Mouse (Mus musculus): ENCODE measurements around the gene Thsd4. TPM values are rescaled to one million over a fixed set of nuclear protein-coding genes. Genes with fewer than 3 reads are reported as not detected.

Gene Thsd4
- total RNA-seq, 2 experiments from 2014 or later = not detected

DNA sequence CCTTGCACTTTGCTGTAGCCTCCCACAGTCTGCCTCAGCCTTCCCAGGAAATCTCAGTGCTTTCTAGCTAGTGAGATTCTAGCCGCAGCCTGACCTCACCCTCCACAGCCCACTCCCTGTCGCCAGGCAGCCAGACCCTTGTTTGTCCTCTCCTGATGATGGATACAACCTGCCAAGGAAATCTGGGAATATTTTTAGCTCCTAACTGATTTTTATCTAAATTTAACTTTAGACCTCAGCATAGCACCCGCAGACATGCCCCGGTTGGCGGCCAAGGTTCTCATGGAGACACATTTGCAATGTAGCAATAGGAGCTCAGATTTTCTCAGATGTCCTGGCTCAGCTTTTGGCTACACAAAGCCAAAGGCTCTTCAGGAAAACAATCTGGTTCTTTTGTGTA is 205.3 kb downstream of the Thsd4 start:
- no peak for ATAC-seq (replicated peaks; ENCODE audit: low FRiP score, poor library complexity, severe bottlenecking)

DNA sequence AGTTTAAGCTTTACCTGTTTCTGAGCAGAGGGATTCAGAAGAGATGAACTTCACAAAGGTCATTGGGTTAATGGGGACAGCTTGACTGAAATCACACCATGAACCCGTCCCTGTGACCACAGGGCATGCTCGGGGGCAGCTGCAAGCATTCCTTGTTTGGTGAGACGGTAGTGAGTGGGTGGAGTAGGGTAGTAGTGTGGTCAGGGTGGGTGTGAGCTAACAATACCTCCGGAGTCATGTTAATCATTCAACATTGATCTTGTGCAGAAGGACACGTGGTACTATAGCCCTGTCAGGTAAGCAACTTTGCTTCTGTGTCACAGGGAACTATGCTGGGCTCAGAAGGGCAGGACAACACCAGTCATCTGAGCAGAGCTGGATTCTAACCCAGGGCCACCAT is 206.3 kb downstream of the Thsd4 start:
- no peak for ATAC-seq (replicated peaks; ENCODE audit: low FRiP score, poor library complexity, severe bottlenecking)

DNA sequence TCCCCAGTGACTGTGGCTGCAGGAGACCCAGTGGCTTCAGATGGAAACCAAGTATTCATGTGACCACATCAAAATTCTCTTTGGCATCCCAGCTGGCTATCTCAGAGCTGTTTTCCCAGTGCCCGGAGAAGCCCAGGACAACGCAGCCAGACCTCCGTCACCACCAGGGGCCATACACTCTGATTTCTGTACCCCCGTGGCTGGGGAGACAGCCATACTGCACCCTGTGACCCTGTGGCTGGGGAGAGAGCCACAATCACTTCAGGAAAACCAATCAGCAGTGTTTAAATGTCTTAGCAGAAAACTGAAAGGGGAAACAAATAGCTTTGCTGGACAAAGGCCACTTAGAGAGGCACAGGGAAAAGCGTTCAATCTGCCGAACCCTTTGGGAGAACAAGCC is 208.2 kb downstream of the Thsd4 start:
- no peak for ATAC-seq (replicated peaks; ENCODE audit: low FRiP score, poor library complexity, severe bottlenecking)

DNA sequence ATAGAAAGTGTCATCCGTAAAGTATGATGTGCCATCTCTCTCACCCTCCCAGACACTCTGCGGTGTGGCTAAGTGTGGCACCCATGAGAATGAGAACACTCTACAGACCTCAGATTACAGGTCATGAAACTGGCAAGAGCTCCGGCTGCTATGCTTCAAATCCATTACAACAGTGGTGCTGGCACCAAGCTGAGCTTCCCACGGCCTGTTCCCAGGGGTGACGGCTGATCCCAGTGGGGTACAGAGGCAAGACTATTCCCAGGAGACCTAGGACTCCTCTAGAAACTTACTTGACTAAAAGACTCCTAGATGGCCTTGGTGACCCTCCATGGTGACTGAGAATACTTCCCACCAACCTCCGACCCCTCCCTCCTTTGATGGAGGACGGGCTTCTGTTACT is 209.2 kb downstream of the Thsd4 start:
- no peak for ATAC-seq (replicated peaks; ENCODE audit: low FRiP score, poor library complexity, severe bottlenecking)

DNA sequence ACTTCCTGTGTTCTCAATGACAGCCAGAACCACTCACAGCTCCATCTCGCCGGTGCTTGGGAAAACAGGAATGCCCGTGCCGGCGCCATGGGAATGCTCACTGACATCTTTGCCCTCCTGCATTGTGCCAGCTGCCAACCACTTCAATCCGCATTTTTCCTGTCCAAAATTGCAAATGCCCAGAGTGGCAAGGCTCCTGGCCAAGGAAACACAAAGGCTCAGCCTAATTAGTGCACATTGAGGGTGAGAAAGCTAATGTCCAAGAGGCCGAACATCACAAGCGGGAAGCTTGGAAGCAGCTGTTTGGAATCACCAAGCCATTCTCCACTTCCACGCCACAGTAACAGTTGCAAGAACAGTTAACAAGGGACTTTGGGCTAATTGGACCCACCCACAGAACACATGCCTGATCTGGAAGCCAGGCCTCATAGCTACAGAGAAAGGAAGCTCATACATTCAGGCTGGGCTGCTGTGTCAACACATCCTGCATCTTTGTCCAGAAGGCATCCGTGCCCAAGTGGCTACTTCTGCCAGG is 210.2 kb downstream of the Thsd4 start:
- ATAC-seq (replicated peaks; ENCODE audit: low FRiP score, poor library complexity, severe bottlenecking) = no peak

DNA sequence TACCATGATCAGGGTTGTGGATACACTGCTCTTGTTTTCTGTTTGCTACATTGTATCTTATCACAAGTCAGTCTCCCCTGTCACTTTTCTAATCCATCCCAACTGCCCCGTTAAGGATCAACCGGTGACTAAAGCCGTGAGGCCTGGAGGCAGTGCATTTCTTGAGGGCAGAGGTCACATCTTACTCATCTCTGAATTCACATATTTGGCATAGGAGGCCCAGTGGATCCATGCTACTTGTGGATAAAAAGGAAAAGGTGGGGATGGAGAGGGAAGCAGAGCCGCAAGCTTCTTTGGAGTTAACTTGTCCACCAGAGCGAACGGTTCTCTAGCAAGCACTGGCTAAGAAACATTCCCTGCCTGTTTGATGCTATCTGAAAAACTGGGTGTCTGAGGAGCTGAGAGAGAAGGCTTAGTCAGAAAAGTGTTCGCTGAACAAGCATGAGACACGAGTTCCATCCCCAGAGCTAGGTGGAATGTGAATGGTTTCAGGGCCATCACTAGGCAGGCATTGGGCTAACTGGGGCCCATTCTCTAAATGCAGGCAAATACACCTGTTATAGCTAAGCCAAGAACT is 211.0 kb downstream of the Thsd4 start:
- no peak for ATAC-seq (replicated peaks; ENCODE audit: low FRiP score, poor library complexity, severe bottlenecking)

DNA sequence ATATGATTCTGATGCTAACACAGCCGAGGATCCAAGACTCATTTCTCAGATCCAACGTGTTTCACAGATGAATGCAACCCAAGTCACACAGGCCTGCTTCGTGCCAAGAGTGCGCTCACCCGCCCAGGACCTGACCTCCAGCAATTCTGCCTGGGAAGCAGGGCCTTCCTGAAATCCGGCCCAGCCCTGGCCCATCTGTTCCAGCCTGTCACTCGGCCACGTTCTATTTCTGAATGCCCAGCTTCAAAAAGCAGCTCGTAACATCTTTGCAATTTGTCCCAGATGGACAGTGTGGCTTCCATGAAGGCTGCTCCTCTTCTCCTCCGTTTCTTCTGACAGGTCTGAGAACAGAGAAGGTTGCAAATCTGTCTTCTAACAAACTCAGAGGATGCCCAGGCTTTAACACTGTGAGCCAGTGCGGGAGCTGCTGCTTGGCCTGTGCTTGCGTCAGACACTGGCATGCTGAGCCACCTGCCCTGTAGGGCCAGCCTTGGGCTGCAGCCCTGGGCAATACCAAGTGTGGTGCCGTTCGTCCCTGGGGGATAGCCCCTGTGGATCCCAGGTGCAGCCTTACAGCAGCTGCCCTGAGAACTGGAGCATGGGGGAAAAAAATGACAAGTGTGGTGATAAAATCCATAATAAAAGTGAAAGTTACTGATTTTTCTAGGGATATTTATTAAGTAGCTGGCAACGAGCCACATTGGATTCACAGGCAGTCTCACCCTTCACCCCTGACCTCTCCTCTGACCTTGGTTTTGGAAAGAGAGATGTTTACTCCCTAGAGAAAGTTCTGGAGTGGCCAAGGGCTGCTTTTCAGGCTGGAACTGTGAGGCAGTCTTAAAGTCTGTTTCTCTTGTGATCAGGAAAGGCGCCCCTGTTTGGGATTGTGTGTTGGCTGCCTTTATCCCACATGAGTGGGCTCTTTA is 211.8 kb downstream of the Thsd4 start:
- no peak for ATAC-seq (replicated peaks; ENCODE audit: low FRiP score, poor library complexity, severe bottlenecking)

DNA sequence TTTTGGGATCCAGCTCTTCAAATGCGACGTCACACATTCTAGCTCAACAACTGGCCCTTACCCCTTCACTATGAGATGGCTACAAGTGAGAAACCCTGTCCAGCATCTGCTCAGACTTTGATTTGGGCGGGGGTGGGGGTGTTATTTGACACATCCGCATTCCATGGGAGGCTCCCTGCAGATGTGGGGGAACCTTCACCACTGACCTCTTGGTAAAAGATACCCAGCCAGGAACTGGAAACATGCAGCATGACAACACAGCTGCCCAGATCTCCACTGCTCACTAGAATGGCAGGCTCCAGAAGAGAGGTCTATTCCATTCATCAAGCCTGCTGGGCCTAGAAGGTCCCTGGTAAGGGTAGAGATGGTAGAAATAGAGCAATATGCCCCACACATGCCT is 213.7 kb downstream of the Thsd4 start:
- no peak for ATAC-seq (replicated peaks; ENCODE audit: low FRiP score, poor library complexity, severe bottlenecking)

DNA sequence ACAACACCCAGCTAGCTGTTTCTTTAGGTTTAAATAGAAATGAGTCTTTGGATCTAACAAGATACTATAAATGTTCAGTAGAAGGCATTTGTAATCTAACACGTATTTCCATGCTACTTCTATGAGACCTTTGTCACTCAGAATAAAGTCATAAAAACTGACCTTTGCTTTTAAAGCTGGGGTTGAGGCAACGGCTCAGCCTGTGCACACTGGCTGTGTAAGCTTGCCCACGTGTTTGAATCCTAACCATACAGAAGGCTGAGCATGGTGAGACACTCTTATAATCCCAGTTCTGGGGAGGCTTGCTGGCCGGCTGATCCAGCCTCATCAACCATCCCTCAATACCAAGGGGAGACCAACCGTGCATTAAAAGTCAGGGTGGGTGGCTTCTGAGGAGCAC is 214.4 kb downstream of the Thsd4 start:
- no peak for ATAC-seq (replicated peaks; ENCODE audit: low FRiP score, poor library complexity, severe bottlenecking)

DNA sequence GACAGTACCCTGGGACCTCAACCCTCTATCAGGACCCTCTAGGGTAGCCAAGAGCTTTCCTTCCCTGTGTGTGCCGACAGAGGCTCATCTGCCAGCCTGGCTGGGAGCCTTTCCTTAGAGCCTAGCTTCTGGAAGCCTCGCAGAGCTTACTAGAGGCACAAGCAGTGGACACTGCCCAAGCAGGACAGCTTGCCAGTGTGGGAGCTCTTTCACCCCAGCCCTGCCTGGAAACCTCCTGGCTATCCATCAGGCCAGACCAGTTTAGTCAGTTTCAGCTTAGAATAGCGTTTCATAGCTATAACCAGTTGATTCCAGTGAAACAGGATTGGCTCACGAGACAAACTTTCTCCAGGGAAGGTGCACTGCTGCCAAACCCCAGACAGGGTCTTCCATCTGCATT is 215.6 kb downstream of the Thsd4 start:
- ATAC-seq (replicated peaks; ENCODE audit: low FRiP score, poor library complexity, severe bottlenecking) = no peak

DNA sequence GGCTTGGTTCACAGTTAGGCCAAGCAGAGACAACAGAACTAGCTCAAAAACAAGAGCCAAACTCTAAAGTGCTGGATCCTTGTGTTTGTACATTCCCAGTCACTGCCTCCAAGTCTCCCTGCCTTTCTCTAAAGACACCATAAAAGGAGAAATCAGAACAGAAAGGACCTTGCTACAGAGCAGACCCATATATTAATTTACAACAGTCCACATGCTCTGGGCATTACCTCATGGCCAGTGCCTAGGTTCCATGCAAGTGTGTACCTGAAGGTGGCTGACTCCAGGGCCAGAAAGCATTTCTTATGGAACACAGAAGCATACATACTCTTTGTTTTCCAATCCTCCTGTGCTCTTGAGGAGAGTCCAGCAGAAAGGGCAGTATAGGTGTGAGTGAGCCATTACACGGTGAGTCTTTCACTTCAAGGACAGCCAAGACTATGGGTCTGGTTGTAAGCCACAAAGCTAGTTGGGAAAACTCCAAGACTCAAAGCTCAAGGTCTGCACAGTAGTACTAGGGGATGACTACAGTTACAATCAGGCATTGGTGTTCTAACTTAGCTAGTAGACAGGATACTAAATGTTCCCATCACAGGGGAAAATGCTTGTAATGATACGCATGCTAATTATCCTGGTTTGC is 216.5 kb downstream of the Thsd4 start:
- no peak for ATAC-seq (replicated peaks; ENCODE audit: low FRiP score, poor library complexity, severe bottlenecking)

DNA sequence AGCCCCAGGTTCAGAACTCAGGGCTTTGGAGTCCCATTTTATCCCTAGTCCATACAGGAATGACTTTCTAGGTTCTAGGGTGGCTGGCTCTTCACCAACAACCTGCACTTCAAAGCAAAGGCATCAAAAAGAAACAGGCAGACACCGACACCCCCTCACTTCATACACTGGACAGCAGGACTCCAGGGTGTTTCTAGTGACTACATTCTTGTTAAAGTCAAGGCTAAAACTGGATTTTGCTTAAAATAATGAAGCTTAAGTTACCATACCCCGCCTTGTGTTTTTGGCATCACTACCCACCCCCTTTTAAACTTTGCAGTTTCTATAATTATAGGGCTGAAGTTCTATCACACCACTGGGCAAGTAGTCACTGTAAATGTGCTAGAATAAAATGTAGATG is 225.6 kb downstream of the Thsd4 start:
- no peak for ATAC-seq (replicated peaks; ENCODE audit: low FRiP score, poor library complexity, severe bottlenecking)

DNA sequence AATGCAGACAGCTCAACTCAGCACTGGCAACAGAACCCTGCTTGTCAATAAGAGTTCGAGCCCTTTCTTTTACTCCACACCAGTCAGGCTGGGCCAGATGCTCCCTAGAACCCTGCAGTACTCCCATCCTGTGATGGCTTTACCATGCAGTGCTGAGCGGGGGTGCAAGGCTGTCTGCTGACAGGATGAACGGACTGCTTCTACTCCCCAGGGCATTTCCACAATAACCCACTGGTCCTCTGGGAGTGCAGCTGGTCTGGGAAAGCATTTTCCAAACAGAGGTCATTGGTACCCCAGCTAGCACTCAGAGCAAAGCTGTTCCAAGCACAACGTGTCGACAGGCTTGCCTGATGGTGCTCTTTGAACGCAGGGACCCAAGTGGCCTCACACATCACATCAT is 226.6 kb downstream of the Thsd4 start:
- ATAC-seq (replicated peaks; ENCODE audit: low FRiP score, poor library complexity, severe bottlenecking) = no peak

DNA sequence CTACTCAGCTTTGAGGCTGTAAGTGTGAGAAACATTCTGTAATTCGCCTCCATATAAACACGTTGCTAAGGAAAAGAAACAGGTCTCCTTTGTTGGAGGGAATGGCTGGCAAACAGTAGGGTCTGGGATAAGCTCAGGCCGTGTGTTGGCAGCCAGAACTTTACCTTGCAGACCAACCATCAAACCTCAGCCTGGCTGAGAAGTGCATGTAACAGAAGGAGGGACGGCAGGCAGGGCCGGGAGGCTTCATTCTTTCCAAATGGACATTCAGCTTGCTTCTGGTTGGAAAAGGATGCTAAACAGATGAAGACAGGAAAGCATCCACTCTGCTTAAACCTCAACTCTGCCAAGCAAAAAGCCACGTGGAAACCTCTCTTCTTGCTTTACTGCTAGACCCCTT is 228.7 kb downstream of the Thsd4 start:
- no peak for ATAC-seq (replicated peaks; ENCODE audit: low FRiP score, poor library complexity, severe bottlenecking)

DNA sequence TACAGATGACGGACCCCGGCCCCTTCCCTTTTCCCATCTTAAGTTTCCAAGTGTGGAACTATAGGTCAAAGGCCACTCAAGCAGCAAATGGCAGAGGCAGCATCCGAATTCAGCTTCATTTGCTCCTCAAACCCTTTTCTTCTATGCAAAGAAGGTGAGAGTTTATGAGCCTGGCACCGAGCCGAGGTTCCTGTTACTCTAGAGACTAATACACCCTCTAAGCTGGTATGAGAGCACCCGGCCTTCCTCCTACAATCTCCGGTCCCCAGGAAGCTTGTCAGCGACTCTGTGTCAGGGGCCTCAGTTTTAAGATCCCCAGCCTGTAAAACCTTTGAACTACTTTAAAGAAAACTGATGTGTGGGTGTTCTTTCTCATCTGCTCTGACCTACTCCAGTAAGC is 231.1 kb downstream of the Thsd4 start:
- ATAC-seq (replicated peaks; ENCODE audit: low FRiP score, poor library complexity, severe bottlenecking) = no peak

DNA sequence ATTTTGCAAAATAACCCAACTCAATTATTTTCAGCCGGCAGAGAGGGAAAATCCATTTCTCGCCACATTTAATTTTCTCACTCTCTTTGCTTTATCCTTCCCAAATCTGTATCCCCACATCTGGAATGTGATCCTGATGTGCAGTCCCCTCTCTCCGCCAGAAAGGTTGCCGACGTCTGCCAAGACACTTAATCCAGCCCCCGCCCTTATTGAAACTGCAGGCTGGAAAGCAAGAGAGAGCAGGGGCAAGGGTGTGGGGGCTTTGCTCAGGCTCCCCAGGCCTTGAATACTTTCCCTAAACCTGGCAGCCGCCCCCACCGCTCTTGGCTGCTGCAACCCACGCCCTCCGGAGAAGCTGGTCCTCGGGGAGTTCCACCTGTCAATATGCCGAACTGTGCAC is 233.1 kb downstream of the Thsd4 start:
- ATAC-seq (replicated peaks; ENCODE audit: low FRiP score, poor library complexity, severe bottlenecking) = no peak

DNA sequence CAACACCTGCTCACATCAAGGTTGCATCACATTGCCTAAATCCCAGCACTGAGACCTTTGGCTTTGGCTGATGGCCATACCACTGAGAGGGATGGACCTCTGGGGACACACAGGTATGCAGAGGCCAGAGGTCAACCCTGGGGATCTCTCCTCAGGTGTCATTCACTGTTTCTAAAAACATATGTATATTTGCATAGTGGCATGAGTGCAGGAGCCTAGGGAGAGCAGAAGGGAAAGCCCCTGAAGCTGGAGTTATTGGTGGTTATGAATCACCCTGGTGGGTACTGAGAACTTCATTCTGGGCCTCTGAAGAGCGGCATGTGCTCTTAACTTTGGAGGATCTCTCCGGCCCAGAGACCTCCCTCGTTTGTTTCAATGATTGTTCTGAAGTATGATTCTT is 235.5 kb downstream of the Thsd4 start:
- no peak for ATAC-seq (replicated peaks; ENCODE audit: low FRiP score, poor library complexity, severe bottlenecking)

DNA sequence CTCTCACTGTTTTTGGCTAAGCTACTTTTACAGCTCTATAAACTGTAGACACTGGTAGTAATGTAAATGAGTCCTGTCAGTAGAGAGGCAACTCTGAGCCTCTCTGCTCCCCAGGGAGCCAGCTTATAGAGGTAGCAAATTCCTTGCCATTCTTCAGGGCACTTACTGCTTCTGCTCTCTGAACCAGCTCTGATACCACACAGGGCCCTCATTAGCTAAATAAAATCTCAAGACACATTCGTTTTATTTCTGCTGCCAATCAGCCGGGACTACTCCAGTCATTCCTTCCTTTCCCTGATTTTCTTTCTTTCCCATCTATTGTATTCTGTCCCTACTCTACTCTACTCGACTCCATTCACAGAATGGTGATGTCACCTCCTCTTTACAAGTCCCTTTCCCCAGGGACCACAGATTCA is 236.8 kb downstream of the Thsd4 start:
- ATAC-seq (replicated peaks; ENCODE audit: low FRiP score, poor library complexity, severe bottlenecking) = no peak

DNA sequence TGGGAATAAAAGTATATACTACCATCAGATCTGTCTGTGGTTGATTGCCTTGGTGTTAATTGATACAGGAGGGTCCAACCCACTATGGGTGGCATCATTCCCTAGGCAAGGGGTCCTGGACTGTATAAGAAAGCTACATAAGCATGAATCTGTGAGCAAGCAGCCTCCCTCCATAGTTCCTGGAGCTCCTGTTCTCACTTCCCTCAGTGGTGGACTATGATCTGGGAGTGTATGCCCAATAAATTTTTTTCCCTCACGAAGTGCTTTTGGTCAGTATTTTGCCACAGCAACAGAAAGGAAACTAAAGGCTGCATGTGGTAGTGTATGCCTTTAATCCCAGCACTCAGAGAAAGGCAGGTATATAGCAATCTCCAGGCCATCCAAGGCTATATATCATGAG is 237.5 kb downstream of the Thsd4 start:
- no peak for ATAC-seq (replicated peaks; ENCODE audit: low FRiP score, poor library complexity, severe bottlenecking)

DNA sequence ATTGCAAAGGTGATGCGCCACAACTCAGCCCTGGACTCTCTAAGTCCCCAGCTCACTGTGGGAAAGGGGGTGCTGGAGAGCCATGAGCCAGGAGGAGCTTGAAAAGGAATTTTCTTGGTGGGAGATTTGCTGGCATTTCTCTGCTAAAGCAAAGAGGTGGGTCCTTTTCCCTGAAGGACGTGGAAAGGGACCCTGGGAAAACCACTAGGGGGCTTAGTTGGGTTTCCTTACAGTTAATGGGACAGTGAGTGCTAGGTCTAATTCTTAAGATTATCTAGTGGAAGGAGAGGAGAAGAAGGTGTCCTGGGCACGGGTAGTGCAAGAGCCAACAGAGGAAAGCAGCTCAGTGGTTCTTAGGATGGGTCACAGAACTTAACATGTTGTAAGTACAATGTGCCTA is 238.3 kb downstream of the Thsd4 start:
- no peak for ATAC-seq (replicated peaks; ENCODE audit: low FRiP score, poor library complexity, severe bottlenecking)

DNA sequence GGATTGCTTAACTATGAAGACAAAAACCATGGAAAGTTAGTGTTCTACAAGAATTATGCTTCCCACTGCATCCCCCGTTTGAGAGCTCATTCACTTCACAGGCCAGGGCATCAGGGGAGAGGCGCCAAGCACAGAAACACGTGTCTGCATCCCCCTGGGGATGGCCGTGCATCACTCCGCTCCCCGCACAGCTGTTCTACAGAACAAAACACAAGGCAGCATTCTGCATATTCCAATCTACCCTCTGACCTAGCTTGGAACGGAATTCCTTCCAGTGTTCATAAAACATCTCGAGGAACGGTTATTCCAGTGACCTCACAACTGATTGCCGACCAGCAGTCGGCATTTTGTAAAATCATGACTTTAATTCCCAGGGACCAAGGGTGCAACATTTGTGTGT is 240.6 kb downstream of the Thsd4 start:
- no peak for ATAC-seq (replicated peaks; ENCODE audit: low FRiP score, poor library complexity, severe bottlenecking)

Data from erythroblast, adult 5-6 weeks (primary cell).